Mouse (Mus musculus) cerebellum, postnatal 36 days (tissue): ENCODE measurements around the gene Selenon.

Source experiments
- DNase-seq, 2 experiments: peaks; one replicate each; pipeline ENCODE4 v3.0.0; 2021 to 2022; ENCODE audit warnings: mixed read lengths in 2 of 2

Gene Selenon

DNA sequence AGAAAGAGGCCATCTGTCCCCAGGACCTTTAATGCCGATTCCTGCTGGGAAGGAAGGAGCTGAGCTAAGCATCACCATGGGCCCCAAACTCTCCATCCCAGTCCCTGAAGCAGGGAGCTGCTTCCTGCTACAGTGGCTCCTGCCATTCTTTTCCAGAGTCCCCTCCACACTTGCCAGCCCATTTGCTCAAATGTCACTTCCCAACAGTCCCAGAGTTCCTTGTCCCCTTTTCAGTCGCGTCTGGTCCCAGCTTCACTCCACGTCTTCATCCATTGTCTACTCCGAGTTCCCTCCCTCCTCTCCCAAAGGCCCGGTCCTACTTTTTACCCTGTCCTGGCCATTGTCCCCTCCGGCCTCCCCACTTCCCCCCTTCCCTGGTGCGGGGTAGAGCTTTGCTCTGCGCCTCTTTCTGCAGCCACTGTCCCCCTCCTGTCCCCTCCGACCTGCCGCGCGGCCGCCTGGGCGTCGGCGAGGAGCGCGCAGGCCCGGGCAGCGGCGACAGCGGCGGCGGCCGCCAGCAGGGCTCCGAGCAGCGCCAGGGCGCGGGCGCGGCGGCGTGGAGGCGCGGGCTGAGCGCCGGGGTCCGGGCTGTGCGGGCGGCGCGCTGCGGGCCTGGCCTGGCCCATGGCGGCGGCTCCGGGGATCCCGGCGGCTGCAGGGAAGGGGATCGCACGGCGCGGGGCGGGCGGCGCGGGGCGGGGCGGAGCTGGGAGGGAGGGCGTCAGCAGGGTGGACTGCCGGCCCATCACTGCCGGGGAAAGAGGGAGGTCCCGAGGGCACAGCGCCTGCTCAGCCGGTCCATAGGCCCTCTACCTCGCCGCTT, at the start of gene Selenon:
Gene Selenon, minus strand, starts transcription at position 673 of the 823 bp plus-strand sequence.
- DNase-seq: peak; percentile 59 to 73

DNA sequence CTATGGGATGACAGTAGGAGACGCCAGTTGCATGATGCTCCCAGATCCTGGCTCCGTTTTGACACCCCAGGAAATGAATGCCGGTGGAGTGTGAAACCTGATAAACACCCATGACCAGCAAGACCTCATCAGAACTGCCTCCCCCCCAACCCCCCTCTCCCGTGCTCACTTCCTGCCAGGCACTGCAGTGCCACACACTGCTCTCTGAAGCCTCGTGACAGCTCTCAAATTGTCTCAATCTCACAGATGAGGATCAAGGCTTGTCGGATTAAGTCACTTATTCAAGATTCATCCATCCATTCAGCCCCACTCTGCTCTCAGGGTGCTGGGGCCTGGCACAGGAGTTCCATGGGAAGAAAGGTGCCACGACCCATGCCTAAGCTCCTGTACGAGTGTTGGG, 49.4 kb upstream of the Selenon start:
- no peak for DNase-seq

DNA sequence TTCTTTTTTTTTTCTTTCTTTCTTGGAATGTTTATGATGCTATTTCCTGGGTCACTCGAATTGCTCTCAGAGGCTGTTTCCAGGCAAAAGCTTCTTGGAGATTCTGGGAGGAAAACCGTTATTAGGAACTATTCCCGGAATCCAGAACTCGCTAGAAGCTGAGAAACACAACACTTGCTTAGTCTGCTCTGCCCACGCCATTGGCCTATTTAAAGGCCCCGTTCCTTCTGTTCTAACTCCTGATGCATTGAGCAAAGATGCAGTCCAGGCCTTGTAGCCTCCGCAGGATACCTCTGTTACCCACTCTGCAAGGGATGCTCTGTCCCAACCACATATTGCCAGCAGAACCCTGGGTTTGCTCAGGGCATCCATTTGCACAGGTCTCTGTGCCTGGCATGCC, 48.8 kb upstream of the Selenon start:
- no peak for DNase-seq

DNA sequence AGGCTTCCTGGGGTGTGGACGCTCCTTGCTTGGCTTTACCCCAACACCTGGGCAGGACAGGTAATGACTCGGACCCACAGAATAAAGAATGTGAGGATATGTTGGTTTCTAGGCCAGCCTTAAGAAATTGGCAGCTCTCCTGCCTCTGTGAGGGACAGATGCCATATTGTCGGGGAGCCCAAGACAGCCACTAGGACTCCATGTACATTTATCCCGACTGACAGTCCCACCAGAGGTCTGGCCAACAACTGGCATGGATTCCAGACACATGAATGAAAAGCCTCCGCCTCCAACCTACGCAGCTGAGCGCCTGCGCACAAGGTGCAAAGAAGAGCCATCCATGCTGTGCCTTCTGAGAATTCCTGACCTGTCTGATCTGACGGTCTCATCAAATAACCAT, 48.1 kb upstream of the Selenon start:
- DNase-seq: no peak

DNA sequence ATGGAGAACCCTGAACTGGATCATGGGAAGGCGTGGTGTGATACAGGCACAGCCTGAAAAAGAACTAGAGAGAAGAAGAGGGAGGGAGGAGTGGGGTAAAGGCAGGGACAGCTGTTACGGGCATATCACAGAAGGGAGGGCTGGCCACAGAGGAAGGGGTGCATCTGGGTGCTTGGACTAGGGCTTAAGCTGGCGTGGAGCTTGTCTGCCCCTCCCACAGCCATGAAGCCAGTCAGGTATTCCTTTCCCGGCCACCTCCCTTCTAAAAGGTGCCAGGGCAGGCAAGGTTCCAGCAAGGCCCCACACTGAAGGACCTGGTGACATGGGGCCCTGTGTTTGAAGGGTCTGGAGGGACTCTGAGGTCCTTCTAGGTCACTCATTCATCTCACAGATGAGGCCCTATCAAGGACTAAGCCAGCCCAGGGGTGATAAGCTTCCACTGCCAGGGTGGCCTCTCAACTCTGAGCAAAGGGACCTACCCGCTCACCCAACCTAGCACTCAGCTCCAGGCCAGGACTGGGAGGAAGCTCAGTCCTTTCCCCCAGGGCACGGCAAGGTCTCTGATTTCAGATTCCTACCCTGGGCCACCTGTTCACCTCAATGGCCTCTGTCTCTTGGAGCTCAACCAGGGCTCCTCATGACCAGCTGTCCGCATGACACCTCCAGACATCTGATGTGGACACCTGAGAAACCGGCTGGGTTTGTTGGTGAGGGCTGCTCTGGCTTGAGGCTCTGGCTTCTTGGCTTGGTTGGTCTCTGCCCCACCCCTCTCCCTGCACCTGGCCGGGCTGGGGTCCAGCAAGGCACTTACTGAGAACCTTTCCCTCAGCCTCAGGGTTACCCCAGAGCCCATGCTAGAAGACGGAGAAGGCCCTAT, 45.1 kb upstream of the Selenon start:
- DNase-seq: peak; percentile 60 to 62

DNA sequence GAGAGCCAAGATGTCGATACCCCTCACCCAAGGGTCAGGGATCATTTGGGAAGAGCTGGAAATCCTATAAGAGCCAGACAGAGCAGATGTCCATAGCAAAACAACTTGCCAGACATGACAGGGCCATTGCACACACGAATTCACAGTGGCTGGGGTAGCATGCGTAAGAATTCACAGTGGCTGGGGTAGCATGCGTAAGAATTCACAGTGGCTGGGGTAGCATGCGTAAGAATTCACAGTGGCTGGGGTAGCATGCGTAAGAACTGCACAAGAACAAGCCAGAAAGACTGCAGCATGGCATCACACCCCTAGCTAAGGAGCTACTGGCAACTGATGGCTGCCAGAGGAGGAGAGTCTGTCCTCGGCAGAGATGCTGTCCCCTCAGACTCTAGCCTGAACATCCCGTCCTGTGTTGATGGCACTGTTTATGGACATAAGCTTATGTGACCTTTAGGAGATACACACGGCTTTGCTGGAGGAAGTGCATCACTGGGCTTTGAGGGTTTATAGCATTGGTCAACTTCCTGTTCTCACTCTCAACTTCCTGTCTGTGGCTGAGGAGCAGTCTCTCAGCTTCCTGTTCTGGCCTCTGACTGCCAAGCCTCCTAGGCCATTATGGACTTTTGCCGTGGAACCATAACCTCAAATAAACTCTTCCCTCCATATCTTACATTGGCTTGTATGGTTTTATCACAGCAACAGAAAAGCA, 42.9 kb upstream of the Selenon start:
- no peak for DNase-seq

DNA sequence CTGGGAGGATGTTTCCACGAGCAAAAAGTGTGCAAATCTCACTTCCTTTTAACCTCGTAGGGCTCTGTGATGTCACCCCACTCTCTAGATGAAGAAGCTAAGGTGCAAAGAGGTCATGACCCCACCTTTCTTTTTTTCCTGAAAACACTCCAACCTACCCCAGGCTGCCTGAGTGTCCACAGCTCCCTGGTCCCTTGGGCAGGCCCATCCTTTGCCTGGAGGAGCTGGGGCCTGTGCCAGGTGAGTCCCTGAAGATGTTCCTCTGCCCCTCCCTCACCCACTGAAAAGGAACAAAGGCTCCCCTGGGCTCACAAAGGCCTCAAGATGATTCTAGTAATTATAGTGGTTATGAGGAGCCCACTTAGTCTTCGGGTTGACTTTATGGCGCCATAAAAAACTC, 40.5 kb upstream of the Selenon start:
- DNase-seq: peak in 1 of 2 experiments; percentile 35

DNA sequence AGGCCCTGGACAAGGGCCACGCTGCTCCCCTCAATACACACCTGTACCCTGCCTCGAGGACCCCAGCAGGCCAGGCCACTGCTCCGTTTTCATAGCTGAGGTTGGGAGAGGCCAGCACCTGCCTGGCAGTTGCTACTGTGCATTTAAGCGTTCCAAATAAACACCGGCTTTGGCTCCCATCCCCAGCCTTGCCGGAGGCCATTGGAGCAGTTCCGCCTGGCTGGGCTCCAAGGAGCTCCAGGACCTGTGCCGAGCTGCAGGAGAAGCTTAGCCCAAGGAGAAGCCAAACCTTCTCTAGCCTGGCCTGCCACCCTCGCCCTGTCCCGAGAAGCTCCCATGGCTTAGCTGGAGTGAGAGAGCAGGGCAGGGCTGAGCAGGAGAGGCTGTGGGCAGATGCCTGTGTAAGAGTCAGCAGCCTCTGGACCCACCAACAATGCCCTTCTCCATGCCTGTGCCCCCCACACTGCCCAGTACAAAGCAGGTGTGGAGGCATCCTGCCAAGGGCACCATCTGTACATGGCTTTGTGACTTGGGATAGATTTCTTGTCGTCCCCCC, 39.6 kb upstream of the Selenon start:
- peak; percentile 98 to 99 for DNase-seq

DNA sequence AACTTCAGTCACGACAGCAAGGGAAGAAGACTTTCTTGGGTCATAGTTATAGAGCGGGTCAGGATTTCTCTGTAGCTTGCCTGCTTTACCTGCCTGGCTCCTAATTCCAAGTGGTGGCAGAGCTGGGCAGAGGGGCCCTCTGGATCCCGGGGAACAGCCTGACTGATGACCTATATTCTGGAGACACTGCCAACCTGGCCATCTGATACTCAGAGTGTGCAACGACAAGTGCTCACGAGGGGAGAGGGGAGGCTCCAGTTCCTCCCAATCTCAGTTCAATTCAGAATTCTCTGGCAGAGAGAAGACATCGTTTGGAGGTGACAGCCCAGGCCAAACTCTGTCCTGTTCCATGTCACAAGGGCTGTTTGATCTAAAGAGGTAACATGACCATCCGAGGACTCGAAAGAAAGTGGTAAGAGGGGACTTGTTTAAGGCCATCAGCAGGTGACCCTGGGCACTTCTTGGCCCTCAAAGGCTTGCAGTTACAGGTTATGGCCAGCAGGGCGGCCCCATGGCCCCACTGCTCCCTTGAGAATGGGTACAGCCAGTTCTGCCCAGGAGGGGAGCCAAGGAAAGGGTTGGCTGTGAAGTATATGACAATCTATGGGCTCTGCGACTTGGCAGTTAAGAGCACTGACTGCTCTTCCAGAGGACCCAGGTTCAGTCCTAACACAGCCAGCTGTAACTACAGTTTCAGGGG, 38.4 kb upstream of the Selenon start:
- DNase-seq: peak in 1 of 2 experiments; percentile 50

DNA sequence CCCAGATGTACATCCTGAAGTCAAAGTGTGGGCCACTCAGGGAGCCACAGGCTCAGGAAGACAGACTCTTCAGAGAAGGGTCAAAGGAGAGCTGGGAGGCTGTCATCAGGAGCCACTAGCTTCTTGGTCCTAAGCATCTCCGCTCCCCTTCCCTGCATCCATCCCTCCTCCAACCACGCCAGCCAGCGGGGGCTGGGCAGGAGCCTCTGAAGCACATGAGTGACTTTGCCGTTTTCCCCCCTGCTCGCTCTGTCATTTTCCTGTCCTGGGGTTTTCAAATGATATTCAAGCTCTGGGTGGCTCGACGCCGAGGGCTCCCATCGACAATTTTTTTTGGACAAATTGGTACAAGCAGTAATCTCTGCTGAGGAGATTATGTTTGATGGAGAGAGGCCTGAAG, 37.8 kb upstream of the Selenon start:
- no peak for DNase-seq

DNA sequence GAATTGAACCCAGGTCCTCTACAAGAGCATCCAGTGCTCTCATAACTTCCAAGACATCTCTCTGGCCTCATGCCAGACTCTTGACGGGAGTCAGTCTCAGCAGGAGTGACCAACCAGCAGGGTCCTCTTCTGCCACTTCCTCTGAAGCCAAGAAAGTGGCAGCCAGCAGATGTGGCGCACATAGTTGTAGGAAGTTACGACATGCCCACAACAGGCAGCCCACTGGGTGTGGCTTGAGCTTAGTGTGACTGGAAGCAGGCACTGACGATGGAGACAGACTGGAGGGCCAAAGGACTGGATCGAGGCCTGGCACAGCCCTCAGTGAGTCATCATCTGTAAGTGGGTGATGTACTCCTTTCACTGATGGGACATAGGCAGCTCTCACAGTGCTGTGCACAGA, 37.0 kb upstream of the Selenon start:
- DNase-seq: peak in 1 of 2 experiments; percentile 44

DNA sequence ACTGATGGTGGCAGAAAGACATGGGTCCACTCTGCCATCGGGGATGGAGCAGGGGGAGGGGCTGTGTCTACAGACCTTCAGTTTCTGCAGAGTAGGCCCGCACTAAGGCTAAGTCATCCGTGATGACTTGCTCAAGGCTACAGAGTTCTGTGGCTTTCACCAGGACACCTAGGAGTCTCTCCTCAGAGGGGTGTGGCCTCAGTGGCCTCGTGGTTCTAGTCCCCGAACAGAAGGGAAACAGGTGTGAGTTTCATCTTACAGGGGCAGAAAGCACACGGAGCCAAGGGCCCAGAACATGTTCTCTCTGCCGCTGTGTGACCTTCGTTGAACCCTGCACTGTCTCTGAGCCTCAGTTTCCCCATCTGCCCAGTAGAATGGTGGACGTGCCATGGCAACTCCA, 36.3 kb upstream of the Selenon start:
- DNase-seq: no peak

DNA sequence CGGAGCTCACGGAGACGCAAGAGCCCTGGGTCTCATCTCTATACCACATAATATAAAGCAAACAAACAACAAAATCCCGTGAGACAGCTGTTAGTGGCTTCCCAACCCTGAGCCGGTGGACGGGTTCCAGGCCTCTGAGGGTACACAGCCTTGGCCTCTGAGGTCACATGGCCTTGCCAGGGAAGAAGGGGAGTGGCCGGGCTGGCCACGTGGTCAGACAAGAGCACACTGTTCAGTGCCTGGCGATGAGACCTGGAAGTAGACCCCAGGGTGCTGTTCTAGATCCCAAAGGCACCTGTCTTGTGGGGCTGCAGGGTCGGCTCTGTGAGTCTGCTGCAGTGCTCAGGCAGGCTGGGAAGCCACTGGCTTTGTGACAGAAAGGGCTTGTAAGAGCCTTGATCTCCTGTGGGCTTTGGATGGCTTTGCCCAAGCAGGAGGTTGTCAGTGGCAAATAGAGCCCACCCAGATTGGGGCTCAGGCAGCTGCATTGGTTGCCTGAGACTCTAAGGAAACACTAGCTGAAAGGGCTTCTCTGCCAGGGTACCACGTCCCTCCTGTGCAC, 35.8 kb upstream of the Selenon start:
- no peak for DNase-seq

DNA sequence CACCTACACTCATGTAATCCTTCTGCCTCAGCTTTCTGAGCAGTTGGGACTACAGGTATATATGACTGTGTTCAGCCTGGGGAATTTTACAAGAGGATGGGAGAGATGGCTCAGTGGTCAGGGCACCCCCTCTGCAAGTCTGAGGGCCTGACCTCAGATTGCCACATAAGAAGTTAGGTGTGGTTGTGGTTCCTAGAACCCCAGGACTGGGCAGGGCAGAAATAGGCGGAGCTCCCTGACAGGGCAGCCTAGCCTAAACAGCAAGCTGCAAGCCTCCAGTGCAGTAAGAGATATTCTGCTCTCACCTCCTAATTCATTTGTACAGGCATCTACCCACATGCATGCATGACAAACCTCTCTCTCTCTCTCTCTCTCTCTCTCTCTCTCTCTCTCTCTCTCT, 34.7 kb upstream of the Selenon start:
- DNase-seq: no peak

DNA sequence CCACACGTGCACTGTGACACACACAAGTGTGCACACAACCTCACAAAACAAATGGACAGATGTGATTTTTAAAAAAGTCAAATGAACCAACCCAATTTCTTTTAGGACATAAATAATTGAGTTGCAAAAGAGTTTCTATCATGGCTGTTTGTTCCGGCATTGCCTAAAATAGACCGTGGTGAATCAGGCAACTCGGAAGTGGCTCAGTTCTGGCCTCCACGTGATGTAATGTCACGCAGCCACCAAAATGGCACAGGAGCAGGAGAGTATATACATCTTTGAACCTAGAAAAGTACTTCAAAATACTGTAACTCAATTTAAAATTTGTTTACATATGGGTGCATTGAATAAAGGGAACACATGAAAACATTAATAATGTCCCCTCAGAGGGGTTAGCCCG, 34.2 kb upstream of the Selenon start:
- DNase-seq: no peak

DNA sequence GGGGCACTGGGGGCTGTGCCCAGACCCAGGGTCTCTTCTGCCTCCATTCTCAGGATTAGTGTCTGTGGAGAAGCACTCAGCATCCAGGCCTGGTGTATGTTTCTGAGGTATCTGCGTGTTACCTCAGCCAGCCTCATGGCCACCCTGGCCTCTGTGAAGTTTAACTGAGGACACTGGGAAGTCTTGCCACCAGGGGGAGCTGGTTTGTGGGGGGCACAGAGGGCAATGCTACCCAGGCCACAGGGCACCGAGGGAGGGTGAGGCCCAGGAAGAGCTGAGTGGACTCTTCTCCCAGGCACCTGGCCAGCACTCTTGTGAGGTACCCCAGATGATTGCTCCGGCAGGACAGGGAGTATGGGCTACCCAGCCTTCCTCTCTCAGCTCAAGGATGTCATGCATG, 31.5 kb upstream of the Selenon start:
- no peak for DNase-seq

DNA sequence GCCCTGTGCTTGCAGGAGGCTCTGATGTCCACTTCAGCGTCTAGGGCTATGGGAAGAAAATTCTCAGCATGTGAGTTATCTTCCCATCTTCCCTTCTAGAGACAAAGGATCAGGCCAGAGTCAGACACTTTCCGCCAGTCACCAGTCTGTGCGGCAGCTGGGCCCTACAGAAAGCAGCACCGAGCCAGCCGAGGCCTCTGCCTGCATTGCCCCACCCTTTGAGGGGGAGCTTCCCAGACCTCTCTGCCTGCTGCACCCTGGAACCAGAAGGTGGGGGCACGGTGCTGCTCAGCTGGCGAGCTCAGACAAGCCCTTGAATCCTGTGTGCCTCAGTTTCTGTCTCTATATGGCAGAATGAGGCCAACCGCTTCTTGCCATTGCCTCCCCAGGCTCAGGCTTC, 29.4 kb upstream of the Selenon start:
- DNase-seq: no peak

DNA sequence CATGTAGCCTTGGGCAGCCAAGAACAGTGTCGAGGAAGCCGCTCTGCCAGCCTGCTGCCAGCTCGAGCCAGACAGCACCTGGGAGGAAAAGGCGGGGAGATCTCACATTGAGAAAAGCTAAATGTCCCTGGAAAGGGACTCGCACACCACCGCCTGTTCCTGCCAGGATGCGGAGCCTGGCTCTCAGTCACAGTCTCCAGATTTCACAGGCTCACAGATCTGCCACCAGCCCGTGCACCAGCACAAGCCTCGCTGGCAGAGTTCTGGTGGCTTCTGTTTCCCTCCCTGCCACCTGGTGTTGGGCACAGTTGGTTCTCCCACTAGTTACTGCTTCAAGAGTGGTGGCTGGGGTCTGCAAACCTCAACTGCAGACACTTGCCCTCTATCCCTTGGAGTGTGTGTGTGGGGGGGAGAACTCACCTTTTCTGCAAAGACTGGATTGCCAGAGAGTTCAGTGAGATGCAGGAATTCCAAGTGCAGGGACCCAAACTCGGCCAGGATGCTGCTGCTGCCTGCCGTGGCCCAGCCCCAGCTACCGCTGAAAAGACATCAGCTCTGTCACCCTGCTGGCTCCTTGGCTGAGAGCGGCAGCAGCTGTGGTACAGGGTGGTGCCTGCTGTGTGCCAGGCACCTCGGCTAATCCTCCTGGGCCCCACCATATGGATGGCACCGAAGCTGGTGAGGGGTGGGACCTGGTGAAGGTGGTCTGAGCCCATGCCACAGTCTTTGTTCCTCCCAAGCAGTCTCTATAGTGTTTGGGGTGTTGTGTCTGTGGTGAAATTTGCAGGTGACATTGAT, 28.6 kb upstream of the Selenon start:
- peak; percentile 72 to 74 for DNase-seq

DNA sequence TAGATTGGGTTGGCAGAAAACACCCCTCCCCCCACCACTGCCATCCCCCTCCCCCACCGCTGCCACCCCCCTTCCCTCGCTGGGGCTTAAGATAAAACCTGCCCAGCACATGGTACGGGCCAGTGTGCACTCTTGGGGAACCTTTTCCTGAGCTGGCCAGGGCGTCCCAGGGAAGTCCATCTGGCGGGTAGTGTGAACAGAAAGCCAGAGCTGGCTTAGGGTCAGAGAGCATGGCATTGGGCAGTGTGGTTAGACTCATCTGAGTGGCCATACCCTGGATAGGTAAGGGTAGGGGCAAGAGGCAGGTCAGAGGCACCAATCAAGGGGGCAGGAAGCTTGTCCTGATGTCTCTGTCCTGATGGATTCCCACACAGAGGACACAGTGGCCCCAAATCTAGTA, 27.7 kb upstream of the Selenon start:
- peak; percentile 44 to 50 for DNase-seq

DNA sequence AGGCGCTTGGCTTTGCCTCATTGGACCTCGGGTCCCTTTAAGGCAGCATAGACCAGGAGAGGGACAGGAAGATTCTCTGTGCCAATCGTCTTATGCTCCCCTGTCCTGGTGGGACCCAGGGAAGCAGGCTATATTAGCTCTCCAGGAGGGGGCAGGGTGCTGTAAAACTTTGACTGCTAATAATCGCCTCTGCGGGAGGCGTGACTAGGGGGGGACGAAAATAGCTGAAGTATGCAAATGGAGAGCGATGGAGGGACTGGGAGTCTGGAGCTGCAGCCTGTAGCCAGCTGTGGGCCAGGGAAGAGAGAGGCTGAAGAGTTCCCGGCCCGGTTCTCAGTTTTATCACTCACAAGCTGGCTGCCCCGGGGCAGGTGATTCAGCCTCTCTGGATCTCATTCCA, 27.2 kb upstream of the Selenon start:
- no peak for DNase-seq

DNA sequence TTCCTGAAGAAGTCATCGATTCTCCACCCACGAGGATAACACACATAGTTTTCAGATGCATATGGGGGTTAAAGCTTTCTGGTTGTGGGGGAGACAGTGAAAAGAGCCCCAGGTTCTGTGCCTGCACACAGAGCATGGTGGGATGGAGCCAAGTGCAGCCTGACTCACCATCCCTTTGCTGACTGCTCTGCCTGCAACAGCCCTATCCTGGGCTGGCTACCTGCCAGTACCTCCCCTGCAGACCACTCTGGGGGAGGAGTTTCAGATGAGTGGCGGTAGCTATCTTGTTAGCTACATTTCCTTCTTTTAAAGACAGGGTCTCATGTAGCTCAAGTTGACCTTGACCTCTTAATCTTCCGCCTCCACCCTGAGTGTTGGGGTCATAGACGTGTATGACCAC, 26.4 kb upstream of the Selenon start:
- no peak for DNase-seq
